Mouse (Mus musculus) frontal cortex, postnatal 25 days (tissue): ENCODE results near the gene Dusp15.

Source experiments
- DNase-seq, 2 experiments: peaks; one replicate each; pipeline ENCODE4 v3.0.0; 2022; ENCODE audit warnings: low spot score in 2 of 2

Dusp15 gene

GRCm38 (mm10) chr2:152906274-152907037 lies 45.0 kb downstream of the Dusp15 start:
- DNase-seq: no peak

GRCm38 (mm10) chr2:152905036-152905829 lies 46.3 kb downstream of the Dusp15 start:
- DNase-seq: no peak

GRCm38 (mm10) chr2:152904127-152904643 lies 47.3 kb downstream of the Dusp15 start:
- no peak for DNase-seq

- no peak for DNase-seq
Observed at GRCm38 (mm10) chr2:152903586-152903985, 47.9 kb downstream of the Dusp15 start.

GRCm38 (mm10) chr2:152902658-152903057 lies 48.8 kb downstream of the Dusp15 start:
- no peak for DNase-seq

- DNase-seq: no peak
Observed at GRCm38 (mm10) chr2:152901296-152901695, 50.2 kb downstream of the Dusp15 start.

GRCm38 (mm10) chr2:152899011-152899410 lies 52.5 kb downstream of the Dusp15 start:
- no peak for DNase-seq

- no peak for DNase-seq
Observed at GRCm38 (mm10) chr2:152896926-152897325, 54.6 kb downstream of the Dusp15 start.

- no peak for DNase-seq
Observed at GRCm38 (mm10) chr2:152895834-152896233, 55.7 kb downstream of the Dusp15 start.
